29 mouse cellular contexts compared by ENCODE assay signal in genomic region chr1:81092886-81093285, GRCm38 (mm10). TPM values are rescaled to one million over a fixed set of nuclear protein-coding genes. Genes with fewer than 3 reads are reported as not detected.
"Had no signal": no experiment of that assay in that cellular context is flagged by ENCODE, and none has a peak within 500 bp of the region (broad histone marks: within the 10 kb centered on the region; RNA-seq: fewer than 3 reads in every experiment).

No protein-coding gene starts in this region.

- H3K4me1 ChIP-seq: heart, embryonic 10.5 days; heart, embryonic 12.5 days; hindbrain, embryonic 12.5 days; intestine, embryonic 15.5 days; limb, embryonic 10.5 days; limb, embryonic 12.5 days; liver, embryonic 13.5 days; liver, embryonic 15.5 days had no signal

- ATAC-seq: hindbrain, embryonic 16.5 days; inflammation-experienced regulatory T-cells, adult 6 months; intestine, embryonic 15.5 days; intestine, postnatal 0 days had no signal

- H3K4me3 ChIP-seq: gastrocnemius, adult 2 months; heart, embryonic 10.5 days; heart, embryonic 12.5 days; hindbrain, embryonic 10.5 days; hindbrain, embryonic 12.5 days; intestine, embryonic 15.5 days; layer of hippocampus, adult 2 months; left cerebral cortex, adult 2 months; limb, embryonic 10.5 days; limb, embryonic 12.5 days; liver, embryonic 13.5 days; liver, embryonic 15.5 days had no signal

- H3K27me3 ChIP-seq: heart, embryonic 12.5 days; hindbrain, embryonic 12.5 days; intestine, embryonic 15.5 days; limb, embryonic 12.5 days; liver, embryonic 13.5 days; liver, embryonic 15.5 days had no signal

- H3K36me3 ChIP-seq: heart, embryonic 10.5 days; heart, embryonic 12.5 days; hindbrain, embryonic 10.5 days; hindbrain, embryonic 12.5 days; intestine, embryonic 15.5 days; limb, embryonic 10.5 days; limb, embryonic 12.5 days; liver, embryonic 13.5 days; liver, embryonic 15.5 days had no signal

- H3K4me2 ChIP-seq: heart, embryonic 12.5 days; hindbrain, embryonic 12.5 days; hindbrain, embryonic 14.5 days; intestine, embryonic 15.5 days; limb, embryonic 12.5 days; liver, embryonic 11.5 days; liver, embryonic 13.5 days; liver, embryonic 15.5 days had no signal

- DNase-seq: gastrocnemius, adult 2 months; gastrocnemius, postnatal 10 days; gastrocnemius, postnatal 25 days; heart, adult 18-20 months; heart, postnatal 10 days; heart, postnatal 4 days; kidney, adult 18-20 months; kidney, adult 8-10 months; kidney, postnatal 10 days; kidney, postnatal 25 days; kidney, postnatal 4 days; liver; liver, embryonic 13.5 days had no signal

- H3K9me3 ChIP-seq: heart, embryonic 10.5 days; heart, embryonic 12.5 days; hindbrain, embryonic 10.5 days; hindbrain, embryonic 12.5 days; intestine, embryonic 15.5 days; limb, embryonic 10.5 days; limb, embryonic 12.5 days; liver, embryonic 13.5 days; liver, embryonic 15.5 days had no signal

- H3K9ac ChIP-seq: heart, embryonic 12.5 days; hindbrain, embryonic 12.5 days; hindbrain, embryonic 14.5 days; intestine, embryonic 15.5 days; limb, embryonic 12.5 days; liver, embryonic 13.5 days; liver, embryonic 15.5 days had no signal

- H3K27ac ChIP-seq: gastrocnemius, adult 2 months; heart, embryonic 10.5 days; hindbrain, embryonic 10.5 days; hindbrain, embryonic 12.5 days; hindbrain, embryonic 14.5 days; intestine, embryonic 15.5 days; layer of hippocampus, adult 2 months; left cerebral cortex, adult 2 months; limb, embryonic 10.5 days; limb, embryonic 12.5 days; liver, embryonic 13.5 days; liver, embryonic 15.5 days had no signal

RNA-seq across cellular contexts. Expression of gene Nyap2, which starts 16.1 kb away (rescaled TPM):
- polyA plus RNA-seq: heart, embryonic 12.5 days; inflammation-experienced regulatory T-cells, adult 6 months; kidney, embryonic 14.5 days; limb, embryonic 10.5 days; liver, embryonic 11.5 days; liver, embryonic 15.5 days had no signal
